Mouse (Mus musculus) erythroblast, embryonic 14.5 days (primary cell): ENCODE results near the gene Ddx42. TPM values are rescaled to one million over a fixed set of nuclear protein-coding genes. Genes with fewer than 3 reads are reported as not detected.

ENCODE experiments used
- H3K27me3 ChIP-seq: 2 replicates; pipeline ENCODE4 v1.6.1; 2012; ENCODE audit warnings: inconsistent platforms; ENCODE audit not compliant: control insufficient read depth
- H3K36me3 ChIP-seq: 2 replicates; pipeline ENCODE4 v1.6.1; 2012; ENCODE audit warnings: mild to moderate bottlenecking, inconsistent platforms; ENCODE audit not compliant: control insufficient read depth
- H3K4me1 ChIP-seq: 2 replicates; pipeline ENCODE4 v1.6.1; 2012; ENCODE audit warnings: inconsistent platforms; ENCODE audit not compliant: control insufficient read depth
- H3K4me3 ChIP-seq: replicated peaks from 2 replicates; pipeline ENCODE3; 2012; ENCODE audit warnings: moderate library complexity, mild to moderate bottlenecking, inconsistent platforms
- H3K9me3 ChIP-seq: 2 replicates; pipeline ENCODE4 v1.6.1; 2012; ENCODE audit warnings: low read length, inconsistent platforms, mixed read lengths; ENCODE audit not compliant: control insufficient read depth
- GATA1 ChIP-seq: IDR thresholded peaks from 2 replicates; pipeline ENCODE4 v1.6.1; 2012; ENCODE audit warnings: low read length, inconsistent platforms, mixed read lengths
- TAL1 ChIP-seq: IDR thresholded peaks from 3 replicates; pipeline ENCODE4 v1.6.1; 2012; ENCODE audit warnings: low read length, inconsistent platforms, mixed read lengths
- polyA plus RNA-seq: library from polyadenylated mRNA; stranded (reverse); fragments of >175 nt; gene quantifications from 2 replicates; pipeline ENCODE4 v1.2.3, GENCODE M21; 2012

Ddx42 gene
- 1.4 and 1.5 TPM in 2 replicates for polyA plus RNA-seq

DNA sequence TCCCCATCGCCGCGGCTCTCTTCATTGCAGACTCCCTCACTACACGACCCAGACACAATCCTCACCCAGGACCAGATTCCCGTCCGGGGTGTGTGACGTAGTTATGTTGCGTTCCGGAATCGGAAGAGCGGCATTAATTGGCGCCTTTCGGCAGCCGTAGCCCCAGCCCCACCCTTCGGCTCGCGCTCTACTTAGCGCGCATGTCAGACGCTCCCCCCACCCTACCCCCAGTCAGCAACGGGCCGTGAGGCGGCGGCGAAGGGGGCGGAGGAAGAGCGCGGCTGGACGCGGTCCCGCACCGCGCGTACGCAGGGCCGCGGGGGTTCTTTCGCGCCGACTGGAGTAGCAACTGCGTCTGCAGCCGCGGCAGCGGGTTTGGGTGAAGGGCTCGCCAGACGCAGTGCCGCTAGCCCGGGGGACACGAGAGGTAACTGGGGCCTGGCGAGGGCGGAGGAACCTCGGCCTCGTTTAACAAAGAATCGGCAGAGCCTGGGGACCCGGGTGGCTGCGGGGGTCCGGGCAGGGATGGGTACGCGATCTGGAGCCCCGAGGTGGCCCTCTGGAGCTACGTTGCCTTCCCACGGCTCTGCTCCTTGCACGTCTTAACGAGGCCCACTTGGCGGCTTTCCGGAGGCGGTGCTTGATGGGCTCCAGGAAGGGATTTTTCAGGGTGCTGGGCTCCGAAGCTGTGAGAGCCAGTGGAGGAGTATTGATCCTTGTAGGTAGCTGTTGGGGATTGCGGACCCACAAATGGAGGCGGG lies at the start of gene Ddx42:
Ddx42 (plus strand) TSS at position 197 of the 761 bp plus-strand sequence.
- TF ChIP-seq TAL1 (no peak), GATA1 (no peak)

GRCm38 (mm10) chr11:106167435-106167834 lies 49.3 kb upstream of the Ddx42 start:
- TF ChIP-seq GATA1 (no peak), TAL1 (no peak)
- Histone ChIP-seq H3K4me3 (no peak overlapping the region), H3K36me3 (peaks cover 42% of the 10 kb centered on the region), H3K27me3 (no peaks in the 10 kb centered on the region), H3K4me1 (peaks cover 6% of the 10 kb centered on the region; the same call in 1 of the 2 replicates), H3K9me3 (no peaks in the 10 kb centered on the region)

More for the DNA sequence above, at the start of gene Ddx42:
- H3K4me1 ChIP-seq, result peaks cover 43% of the 10 kb centered on the region
- no peaks in the 10 kb centered on the region for H3K27me3 ChIP-seq
- peaks cover 32% of the 10 kb centered on the region for H3K36me3 ChIP-seq
- H3K4me3 ChIP-seq, result peak within 1 kb of the TSS; percentile 89
- H3K9me3 ChIP-seq, result no peaks in the 10 kb centered on the region

DNA sequence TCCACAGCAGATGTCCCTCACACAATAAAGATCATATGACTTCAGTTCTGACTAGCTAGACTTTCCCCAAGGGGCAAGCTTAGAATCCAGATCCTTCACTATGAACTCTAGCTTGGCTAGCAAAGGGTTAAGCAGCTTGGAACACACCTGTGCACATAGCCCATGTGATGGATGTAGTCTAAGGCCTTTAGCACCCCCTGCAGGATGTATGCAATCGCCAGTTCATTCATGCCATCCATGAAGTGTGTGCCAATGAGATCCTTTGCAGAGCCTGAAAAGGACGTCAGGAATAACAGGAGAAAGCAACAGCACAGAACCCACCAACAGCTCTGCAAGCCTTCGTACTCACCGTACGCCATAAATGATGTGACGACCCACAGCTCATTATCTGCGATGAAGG lies 45.9 kb upstream of the Ddx42 start:
- H3K4me3 ChIP-seq, result no peak overlapping the region
- TF ChIP-seq TAL1 (no peak), GATA1 (no peak)
- H3K27me3 ChIP-seq, result no peaks in the 10 kb centered on the region
- no peaks in the 10 kb centered on the region for H3K9me3 ChIP-seq
- peaks cover 19% of the 10 kb centered on the region for H3K4me1 ChIP-seq
- peaks cover 17% of the 10 kb centered on the region for H3K36me3 ChIP-seq

- TF ChIP-seq TAL1, result no peak
- no peak for TF ChIP-seq GATA1
Observed at GRCm38 (mm10) chr11:106173228-106173627, 43.5 kb upstream of the Ddx42 start.

DNA sequence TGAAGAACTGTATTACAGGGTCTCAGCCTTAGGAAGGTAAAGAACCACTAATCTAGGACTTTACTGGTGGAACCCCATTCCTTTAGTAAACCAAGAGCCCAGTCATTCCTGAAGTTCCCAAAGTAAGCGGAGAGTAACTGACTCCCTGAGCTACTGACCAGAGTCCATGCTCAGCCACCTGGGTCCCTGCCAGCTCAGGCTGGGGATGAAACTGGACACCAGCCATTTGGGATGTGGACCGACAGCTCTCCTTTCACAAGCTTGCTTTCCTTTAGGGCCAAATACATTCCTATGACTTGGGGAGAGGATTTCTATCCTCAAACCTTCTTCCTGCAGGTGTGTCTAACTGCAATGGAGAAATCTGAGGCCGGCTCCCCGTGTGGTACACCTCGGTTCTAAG lies 42.4 kb upstream of the Ddx42 start:
- TF ChIP-seq TAL1 (no peak), GATA1 (no peak)
- no peak overlapping the region for H3K4me3 ChIP-seq
- no peaks in the 10 kb centered on the region for H3K27me3 ChIP-seq
- H3K36me3 ChIP-seq, result peaks cover 6% of the 10 kb centered on the region
- H3K4me1 ChIP-seq, result peaks cover 40% of the 10 kb centered on the region
- no peaks in the 10 kb centered on the region for H3K9me3 ChIP-seq

More at GRCm38 (mm10) chr11:106173228-106173627, 43.5 kb upstream of the Ddx42 start:
- Histone ChIP-seq H3K27me3 (no peaks in the 10 kb centered on the region), H3K4me3 (no peak overlapping the region), H3K9me3 (no peaks in the 10 kb centered on the region), H3K4me1 (peaks cover 31% of the 10 kb centered on the region), H3K36me3 (peaks cover 7% of the 10 kb centered on the region)

DNA sequence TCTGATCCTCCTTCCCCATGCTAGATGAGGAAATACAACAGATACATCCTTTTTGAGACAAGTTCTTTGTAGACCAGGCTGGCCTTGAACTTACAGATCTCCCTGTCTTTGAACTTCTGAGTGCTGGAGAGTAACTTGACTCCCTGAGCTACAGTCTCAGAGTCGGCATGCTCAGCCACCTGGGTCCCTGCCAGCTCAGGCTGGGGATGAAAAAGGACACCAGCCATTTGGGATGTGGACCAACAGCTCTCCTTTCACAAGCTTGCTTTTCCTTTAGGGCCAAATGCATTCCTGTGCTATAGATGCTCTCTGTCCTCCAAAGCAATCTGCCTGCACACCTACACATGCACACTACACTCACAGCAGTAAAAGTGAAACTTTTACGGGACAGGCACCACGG lies 41.6 kb upstream of the Ddx42 start:
- no peak for TF ChIP-seq GATA1
- no peaks in the 10 kb centered on the region for H3K9me3 ChIP-seq
- H3K36me3 ChIP-seq, result peaks cover 3% of the 10 kb centered on the region
- no peaks in the 10 kb centered on the region for H3K27me3 ChIP-seq
- H3K4me3 ChIP-seq, result no peak overlapping the region
- H3K4me1 ChIP-seq, result peaks cover 45% of the 10 kb centered on the region

DNA sequence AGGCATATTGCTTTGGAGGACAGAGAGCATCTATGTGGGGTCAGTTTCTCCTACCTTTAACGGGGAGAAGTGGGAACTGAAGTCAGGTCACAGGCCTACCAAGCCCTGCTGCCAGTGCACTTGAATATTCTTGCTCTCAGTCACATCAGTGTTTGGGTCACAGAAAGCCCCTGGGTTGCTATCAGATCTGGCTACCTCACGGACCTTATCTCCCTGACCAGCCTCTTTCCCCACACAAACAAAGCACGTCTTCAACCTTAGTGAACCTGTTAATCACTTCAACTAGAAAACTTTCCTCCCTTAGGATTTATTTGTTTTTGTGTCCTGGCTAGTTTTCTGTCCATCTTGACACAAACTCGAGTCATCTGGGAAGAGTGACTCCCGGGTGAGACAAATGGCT lies 40.4 kb upstream of the Ddx42 start:
- H3K9me3 ChIP-seq, result no peaks in the 10 kb centered on the region
- no peak overlapping the region for H3K4me3 ChIP-seq
- peaks cover 47% of the 10 kb centered on the region for H3K4me1 ChIP-seq
- H3K27me3 ChIP-seq, result no peaks in the 10 kb centered on the region
- no peak for TF ChIP-seq GATA1
- no peak for TF ChIP-seq TAL1
- peaks cover 4% of the 10 kb centered on the region; the same call in 1 of the 2 replicates for H3K36me3 ChIP-seq

- H3K9me3 ChIP-seq, result no peaks in the 10 kb centered on the region
- peaks cover 7% of the 10 kb centered on the region; the same call in 1 of the 2 replicates for H3K36me3 ChIP-seq
- peaks cover 44% of the 10 kb centered on the region for H3K4me1 ChIP-seq
- no peak overlapping the region for H3K4me3 ChIP-seq
- no peaks in the 10 kb centered on the region for H3K27me3 ChIP-seq
- TF ChIP-seq GATA1 (no peak), TAL1 (no peak)
Observed at GRCm38 (mm10) chr11:106178036-106178782, 38.5 kb upstream of the Ddx42 start.
